In genomic region chr10:52233969-52234653, GRCm38 (mm10) we compare ENCODE assay signal across 9 mouse cellular contexts. TPM values are rescaled to one million over a fixed set of nuclear protein-coding genes. Genes with fewer than 3 reads are reported as not detected.
DNase-seq lines count a peak whose midpoint lies in the region; ATAC-seq and TF ChIP-seq lines count a peak whose summit lies in the region.
"Had no signal": no experiment of that assay in that cellular context is flagged by ENCODE, and none has a peak within 500 bp of the region (broad histone marks: within the 10 kb centered on the region; RNA-seq: fewer than 3 reads in every experiment).

No protein-coding gene starts in this region.

- ATAC-seq in CD4-positive, CD25-positive, alpha-beta regulatory T cell, adult 4 months: peak; percentile 28
- peak; percentile 21 for ATAC-seq in Patski
- ATAC-seq in liver, embryonic 14.5 days (ENCODE audit: insufficient read depth): peak; percentile 29; the same call in 1 of the 2 replicates
- ATAC-seq in neural tube, embryonic 13.5 days (ENCODE audit: low read depth): peak; percentile 74
- no peak; the same call in 1 of the 2 replicates for ATAC-seq in granulocyte monocyte progenitor cell, adult 5-6 weeks (replicated peaks; ENCODE audit: poor library complexity, severe bottlenecking)

- no peaks in the 10 kb centered on the region for H3K9me3 ChIP-seq in liver, embryonic 14.5 days (ENCODE audit: control insufficient read depth, low read length)
- no peaks in the 10 kb centered on the region for H3K9me3 ChIP-seq in neural tube, embryonic 13.5 days

- DNase-seq in Patski (ENCODE audit: low read depth, low spot score): no peak
- peak; percentile 61 for DNase-seq in embryo, embryonic 10.5 days (ENCODE audit: low spot score)
- DNase-seq in heart, adult 2 months: peak; percentile 60 to 74
- DNase-seq in kidney, adult 18-20 months: peak; percentile 76
- no peak for DNase-seq in liver, embryonic 14.5 days (ENCODE audit: low read depth in 3 of 3, low spot score in 3 of 3)

- H3K36me3 ChIP-seq in heart, adult 2 months (ENCODE audit: control insufficient read depth, insufficient read depth, low read length): no peaks in the 10 kb centered on the region; the same call in 1 of the 2 replicates
- H3K36me3 ChIP-seq in liver, embryonic 14.5 days (replicated peaks; ENCODE audit: control insufficient read depth, insufficient read depth, low read depth): no peaks in the 10 kb centered on the region
- no peaks in the 10 kb centered on the region for H3K36me3 ChIP-seq in neural tube, embryonic 13.5 days

- intact Hi-C loops in heart, adult 2 months (cut with DNase I): loop anchor here (1.0 to 2.0 kb wide), 4 partner anchors 39 to 151 kb away; no protein-coding TSS in a partner anchor

- peak overlapping the region; percentile 74 for H3K4me2 ChIP-seq in liver, embryonic 14.5 days (ENCODE audit: low read depth)
- H3K4me2 ChIP-seq in neural tube, embryonic 13.5 days: peak overlapping the region; percentile 65

- no peak for TF ChIP-seq POLR2A in heart, adult 2 months (IDR thresholded peaks at IDR 0.05; ENCODE audit: insufficient read depth, low read depth, low read length)

- no peak for TF ChIP-seq CTCF in Patski (IDR thresholded peaks at IDR 0.05)
- TF ChIP-seq CTCF in heart, adult 2 months (IDR thresholded peaks at IDR 0.05): no peak
- TF ChIP-seq CTCF in liver, embryonic 14.5 days (IDR thresholded peaks at IDR 0.05; ENCODE audit: low read depth): no peak

- H3K27me3 ChIP-seq in Patski: no peaks in the 10 kb centered on the region
- H3K27me3 ChIP-seq in heart, adult 2 months (ENCODE audit: control insufficient read depth, insufficient read depth, low read length): no peaks in the 10 kb centered on the region
- no peaks in the 10 kb centered on the region; the same call in 1 of the 2 replicates for H3K27me3 ChIP-seq in liver, embryonic 14.5 days (ENCODE audit: control insufficient read depth, insufficient read depth, low read length)
- H3K27me3 ChIP-seq in neural tube, embryonic 13.5 days: peaks cover 5% of the 10 kb centered on the region; the same call in 1 of the 2 replicates

- POLR2A ChIA-PET in Patski (lab: Charles Lee): interaction anchor here (1.6 kb wide), 1 partner anchor 39 kb away, joined by 3 read pairs; no protein-coding TSS in a partner anchor

- in situ Hi-C loops in Patski (cut with MboI; ENCODE audit: low pct_unique_long_range_greater_than_20kb): no loop called here

- H3K4me1 ChIP-seq in heart, adult 2 months (ENCODE audit: control insufficient read depth, insufficient read depth, low read length): peaks cover 4% of the 10 kb centered on the region
- H3K4me1 ChIP-seq in liver, embryonic 14.5 days (replicated peaks; ENCODE audit: control insufficient read depth in 2 of 2, insufficient read depth in 2 of 2, low read length in 1 of 2): peaks cover 0 to 6% of the 10 kb centered on the region in 2 experiments; a peak in 1 of 4 replicates
- peaks cover 17% of the 10 kb centered on the region for H3K4me1 ChIP-seq in neural tube, embryonic 13.5 days (replicated peaks)

- no peak for TF ChIP-seq EP300 in heart, adult 2 months (IDR thresholded peaks at IDR 0.05; ENCODE audit: insufficient read depth, low read depth, low read length)
- no peak for TF ChIP-seq EP300 in liver, embryonic 14.5 days (IDR thresholded peaks at IDR 0.05; ENCODE audit: low read depth)

- WGBS in heart, adult 2 months: under 1% methylated on average over 31 of the region's 40 CpGs
- 1% methylated on average over 37 of the region's 40 CpGs for WGBS in liver, embryonic 14.5 days (ENCODE audit: insufficient replicate concordance)
- WGBS in neural tube, embryonic 13.5 days: under 1% methylated on average over 39 of the region's 40 CpGs

- CTCF ChIA-PET in Patski (lab: Charles Lee): interaction anchor here (1.2 kb wide), 1 partner anchor 148 kb away, joined by 4 read pairs; no protein-coding TSS in a partner anchor

- peak overlapping the region; percentile 70 for H3K4me3 ChIP-seq in heart, adult 2 months
- H3K4me3 ChIP-seq in liver, embryonic 14.5 days (ENCODE audit: insufficient read depth in 1 of 2, low read depth in 2 of 2, low read length in 2 of 2): peak overlapping the region; percentile 62 to 76
- peak overlapping the region; percentile 66 for H3K4me3 ChIP-seq in neural tube, embryonic 13.5 days

- peak overlapping the region; percentile 85 for H3K9ac ChIP-seq in heart, adult 2 months (ENCODE audit: low read depth, low read length)
- peak overlapping the region; percentile 65 for H3K9ac ChIP-seq in liver, embryonic 14.5 days (replicated peaks)
- H3K9ac ChIP-seq in neural tube, embryonic 13.5 days: peak overlapping the region; percentile 83

- H3K79me2 ChIP-seq in heart, adult 2 months (replicated peaks; ENCODE audit: control insufficient read depth, insufficient read depth, low read length): no peaks in the 10 kb centered on the region; the same call in 1 of the 2 replicates

- H3K27ac ChIP-seq in heart, adult 2 months: peak overlapping the region; percentile 88
- H3K27ac ChIP-seq in liver, embryonic 14.5 days: no peak overlapping the region
- peak overlapping the region; percentile 83 for H3K27ac ChIP-seq in neural tube, embryonic 13.5 days (replicated peaks)

RNA-seq across cellular contexts. Expression of gene Dcbld1, which starts 0.7 kb away (rescaled TPM):
- polyA plus RNA-seq in CD4-positive, CD25-positive, alpha-beta regulatory T cell, adult 4 months (2017; shearing (Covaris generic)): not detected
- polyA plus RNA-seq in Patski (2021): 9.1 TPM
- total RNA-seq in heart, adult 2 months (2021): 1 to 10 TPM; 4.2 to 4.9 TPM
- polyA plus RNA-seq in heart, adult 2 months (2012; rRNA removed): 2.7 and 3.3 TPM in 2 replicates
- 1.8 and 1.9 TPM in 2 replicates for polyA plus RNA-seq in liver, embryonic 14.5 days (2012; rRNA removed)
- polyA plus RNA-seq in liver, embryonic 14.5 days (2014; fragmentation: Nextera tagmentation; extraction: Ambion mirVana): 2.9 and 3.1 TPM in 2 replicates
- polyA plus RNA-seq in neural tube, embryonic 13.5 days (2015; fragmentation: Nextera tagmentation; extraction: Ambion mirVana): 35.2 and 37.0 TPM in 2 replicates
- 0.09 TPM in 1 of 2 replicates, not detected in the other for total RNA-seq in granulocyte monocyte progenitor cell, adult 5-6 weeks (2014; fragmentation: Nextera tagmentation)
- 0.10 TPM in 1 of 2 replicates, not detected in the other for total RNA-seq in granulocyte monocyte progenitor cell, adult 5-6 weeks (2017)

RNA-seq across cellular contexts. Expression of gene Ros1, which starts 39.1 kb away (rescaled TPM):
- polyA plus RNA-seq in CD4-positive, CD25-positive, alpha-beta regulatory T cell, adult 4 months (2017; shearing (Covaris generic)): not detected
- polyA plus RNA-seq in Patski (2021): 0.03 TPM
- under 1 TPM in 1 of 2 experiments, not detected in 1; 0.02 TPM for total RNA-seq in heart, adult 2 months (2021)
- not detected in 2 replicates for polyA plus RNA-seq in heart, adult 2 months (2012; rRNA removed)
- 0.02 and 0.03 TPM in 2 replicates for polyA plus RNA-seq in liver, embryonic 14.5 days (2012; rRNA removed)
- polyA plus RNA-seq in liver, embryonic 14.5 days (2014; fragmentation: Nextera tagmentation; extraction: Ambion mirVana): 0.03 and 0.05 TPM in 2 replicates
- polyA plus RNA-seq in neural tube, embryonic 13.5 days (2015; fragmentation: Nextera tagmentation; extraction: Ambion mirVana): not detected in 2 replicates
- total RNA-seq in granulocyte monocyte progenitor cell, adult 5-6 weeks (2014; fragmentation: Nextera tagmentation): not detected in 2 replicates
- not detected in 2 replicates for total RNA-seq in granulocyte monocyte progenitor cell, adult 5-6 weeks (2017)
- polyA plus RNA-seq: large intestine, adult 2 months had no signal

Comparison
In these comparisons a context has a peak if more than half of its experiments do, and no peak if none do; other contexts are left out.
1. DNase-seq: peak in embryo, embryonic 10.5 days (single experiment), heart, adult 2 months (2 of 2) and kidney, adult 18-20 months (single experiment); none in Patski (single experiment) and liver, embryonic 14.5 days (0 of 3).
2. Peak in every context shown above with its lines, with median percentiles within 50 percentile points of each other: H3K4me3 ChIP-seq and H3K9ac ChIP-seq.